In genomic region chr1:136637696-136638095, GRCm38 (mm10) we compare ENCODE assay signal across 28 mouse cellular contexts.
"Had no signal": no experiment of that assay in that cellular context is flagged by ENCODE, and none has a peak within 500 bp of the region (broad histone marks: within the 10 kb centered on the region; RNA-seq: fewer than 3 reads in every experiment).

No protein-coding gene starts in this region.

- H3K27me3 ChIP-seq: limb, embryonic 12.5 days; limb, embryonic 13.5 days; limb, embryonic 15.5 days; liver, embryonic 12.5 days; liver, embryonic 13.5 days; liver, embryonic 15.5 days; lung, embryonic 15.5 days; megakaryocyte, embryonic 14.5 days; midbrain, embryonic 12.5 days; midbrain, embryonic 13.5 days; midbrain, embryonic 15.5 days; neural tube, embryonic 12.5 days had no signal

- H3K27ac ChIP-seq: limb, embryonic 10.5 days; limb, embryonic 12.5 days; limb, embryonic 13.5 days; limb, embryonic 15.5 days; liver, embryonic 12.5 days; liver, embryonic 13.5 days; liver, embryonic 14.5 days; liver, embryonic 15.5 days; lung, embryonic 15.5 days; macrophage; midbrain, embryonic 10.5 days; midbrain, embryonic 12.5 days; midbrain, embryonic 13.5 days; midbrain, embryonic 15.5 days; neural tube, embryonic 12.5 days had no signal

- H3K9me3 ChIP-seq: limb, embryonic 10.5 days; limb, embryonic 12.5 days; limb, embryonic 13.5 days; limb, embryonic 15.5 days; liver, embryonic 12.5 days; liver, embryonic 13.5 days; liver, embryonic 15.5 days; lung, embryonic 15.5 days; megakaryocyte, embryonic 14.5 days; midbrain, embryonic 10.5 days; midbrain, embryonic 12.5 days; midbrain, embryonic 13.5 days; midbrain, embryonic 15.5 days; neural tube, embryonic 12.5 days had no signal

- H3K36me3 ChIP-seq: limb, embryonic 12.5 days; limb, embryonic 13.5 days; liver, embryonic 12.5 days; liver, embryonic 13.5 days; liver, embryonic 15.5 days; lung, embryonic 15.5 days; midbrain, embryonic 12.5 days; midbrain, embryonic 13.5 days; midbrain, embryonic 15.5 days; neural tube, embryonic 12.5 days had no signal

- H3K4me3 ChIP-seq: limb, embryonic 10.5 days; limb, embryonic 12.5 days; limb, embryonic 13.5 days; limb, embryonic 15.5 days; liver, embryonic 12.5 days; liver, embryonic 13.5 days; liver, embryonic 15.5 days; lung, embryonic 15.5 days; megakaryocyte, embryonic 14.5 days; midbrain, embryonic 10.5 days; midbrain, embryonic 12.5 days; midbrain, embryonic 13.5 days; midbrain, embryonic 15.5 days; myocyte; neural tube, embryonic 12.5 days had no signal

- H3K4me1 ChIP-seq: limb, embryonic 10.5 days; limb, embryonic 12.5 days; limb, embryonic 13.5 days; limb, embryonic 15.5 days; lung, embryonic 15.5 days; midbrain, embryonic 10.5 days; midbrain, embryonic 12.5 days; midbrain, embryonic 13.5 days; midbrain, embryonic 15.5 days; neural tube, embryonic 12.5 days had no signal

- DNase-seq: left cerebral cortex, postnatal 4 days; liver; liver, embryonic 13.5 days; liver, postnatal 0 days; lung, adult 18-20 months; lung, adult 2 months; lung, embryonic 14.5 days; lung, postnatal 10 days; lung, postnatal 14 days; lung, postnatal 36 days; lung, postnatal 4 days; midbrain, embryonic 14.5 days had no signal
